Mouse (Mus musculus) kidney, adult 2 months (tissue): ENCODE results near the gene Tesmin. TPM values are rescaled to one million over a fixed set of nuclear protein-coding genes. Genes with fewer than 3 reads are reported as not detected.
A peak's percentile ranks its signal among the peaks of the same experiment; 100 is the strongest.

ENCODE experiments used
- DNase-seq: peaks from one replicate; pipeline ENCODE4 v3.0.0; 2021
- H3K27ac ChIP-seq: fragments of 200-500 bp; 2 replicates; pipeline ENCODE4 v1.5.1; 2012; ENCODE audit warnings: low read depth, low read length, control low read depth, inconsistent platforms; ENCODE audit not compliant: insufficient read depth
- H3K27me3 ChIP-seq: fragments of 200-500 bp; replicated peaks from 2 replicates; pipeline ENCODE4 v1.6.1; 2012; ENCODE audit warnings: mild to moderate bottlenecking, moderate library complexity, low read length, inconsistent platforms; ENCODE audit not compliant: control insufficient read depth, insufficient read depth
- H3K36me3 ChIP-seq: fragments of 200-500 bp; 2 replicates; pipeline ENCODE4 v1.6.1; 2012; ENCODE audit warnings: mild to moderate bottlenecking, moderate library complexity, low read length, inconsistent platforms; ENCODE audit not compliant: control insufficient read depth, insufficient read depth
- H3K4me1 ChIP-seq: fragments of 200-500 bp; 2 replicates; pipeline ENCODE4 v1.6.1; 2011; ENCODE audit warnings: low read length; ENCODE audit not compliant: control insufficient read depth, insufficient read depth
- H3K4me3 ChIP-seq: fragments of 200-500 bp; 2 replicates; pipeline ENCODE4 v1.5.1; 2011; ENCODE audit warnings: mild to moderate bottlenecking, low read depth, low read length, control low read depth; ENCODE audit not compliant: insufficient read depth
- CTCF ChIP-seq: fragments of 200-500 bp; conservative IDR thresholded peaks from 2 replicates; pipeline ENCODE4 v1.5.1; 2011; ENCODE audit warnings: low read depth, mild to moderate bottlenecking, control low read depth, low read length, moderate library complexity, mixed read lengths; ENCODE audit not compliant: insufficient read depth, insufficient read length
- POLR2A ChIP-seq: fragments of 200-500 bp; IDR thresholded peaks from one replicate; pipeline ENCODE4 v1.6.1; 2011; ENCODE audit warnings: low read depth, low read length, control low read depth
- WGBS: fragments of 180-500 bp; shearing (Covaris S2); methylation state at CpG from one replicate; pipeline ENCODE4 v1.1.7; 2018; 5-methylcytosine and 5-hydroxymethylcytosine counted together
- polyA plus RNA-seq: library from polyadenylated mRNA; depleted of rRNA; stranded (reverse); fragments of >200 nt; gene quantifications from 2 replicates; pipeline ENCODE4 v1.2.3, GENCODE M21; 2012

Tesmin gene
- polyA plus RNA-seq, 1 experiment: 0.25 TPM

GRCm38 (mm10) chr19:3429156-3429816 lies 40.6 kb downstream of the Tesmin start:
- TF ChIP-seq CTCF (no peak), POLR2A (no peak)
- no peak for DNase-seq
- H3K4me1 ChIP-seq: no peaks in the 10 kb centered on the region
- no peaks in the 10 kb centered on the region for H3K27me3 ChIP-seq
- 65% methylated on average over 7 of the region's 7 CpGs for WGBS
- no peak overlapping the region for H3K27ac ChIP-seq
- no peak overlapping the region for H3K4me3 ChIP-seq
- H3K36me3 ChIP-seq: no peaks in the 10 kb centered on the region

GRCm38 (mm10) chr19:3431066-3431465 lies 42.4 kb downstream of the Tesmin start:
- Histone ChIP-seq H3K27ac (no peak overlapping the region), H3K4me3 (no peak overlapping the region), H3K36me3 (no peaks in the 10 kb centered on the region), H3K27me3 (no peaks in the 10 kb centered on the region), H3K4me1 (no peaks in the 10 kb centered on the region)
- no peak for TF ChIP-seq CTCF
- TF ChIP-seq POLR2A: no peak
- WGBS: 70% methylated on average over 7 of the region's 7 CpGs
- DNase-seq: no peak

- Histone ChIP-seq H3K36me3 (no peaks in the 10 kb centered on the region), H3K27ac (no peak overlapping the region), H3K27me3 (no peaks in the 10 kb centered on the region), H3K4me1 (no peaks in the 10 kb centered on the region), H3K4me3 (no peak overlapping the region)
- 75% methylated on average over 2 of the region's 2 CpGs for WGBS
- no peak for DNase-seq
- TF ChIP-seq POLR2A (no peak), CTCF (no peak)
Observed at GRCm38 (mm10) chr19:3431969-3432368, 43.3 kb downstream of the Tesmin start.

DNA sequence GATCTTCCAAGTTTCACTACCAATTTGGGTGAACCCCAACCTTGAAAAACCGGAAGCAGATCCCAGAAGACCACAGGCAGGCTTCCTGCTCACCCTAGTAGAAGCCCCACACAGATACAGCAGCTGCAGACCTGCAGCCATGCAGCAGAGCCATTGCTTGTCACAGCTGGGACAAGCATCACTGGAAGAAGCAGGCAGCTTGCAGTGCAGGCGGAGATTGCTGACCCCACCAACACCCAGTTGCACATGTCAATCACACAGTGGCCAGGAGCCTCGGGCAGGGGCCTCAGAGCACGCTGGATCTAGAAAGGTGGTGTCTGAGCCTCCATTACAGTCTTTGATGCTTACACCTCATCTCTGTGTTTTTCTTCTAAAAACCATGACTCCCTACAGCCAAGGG lies 45.5 kb downstream of the Tesmin start:
- H3K27me3 ChIP-seq: no peaks in the 10 kb centered on the region

DNA sequence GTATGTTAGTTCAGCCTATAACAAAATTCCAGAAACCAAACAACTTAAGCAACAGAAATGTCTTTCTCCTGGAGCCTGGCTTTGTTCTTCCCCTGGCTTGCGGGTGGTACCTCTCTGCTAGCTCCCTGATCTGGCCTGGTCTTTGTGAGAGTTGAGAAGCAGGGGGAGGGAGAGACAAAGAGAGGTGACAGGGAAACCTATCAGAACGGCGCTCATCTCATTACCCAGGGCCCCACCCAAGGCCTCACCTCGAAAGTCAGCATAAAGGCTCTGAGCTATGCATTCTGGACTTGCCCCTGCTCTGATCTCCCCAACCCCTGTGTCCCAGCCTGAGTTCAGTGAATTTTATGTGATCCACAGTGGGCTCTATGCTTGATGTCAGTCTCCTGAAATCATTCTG lies 46.0 kb downstream of the Tesmin start:
- 72% methylated on average over 4 of the region's 4 CpGs for WGBS
- Histone ChIP-seq H3K4me3 (no peak overlapping the region), H3K36me3 (no peaks in the 10 kb centered on the region), H3K27me3 (no peaks in the 10 kb centered on the region), H3K4me1 (no peaks in the 10 kb centered on the region), H3K27ac (no peak overlapping the region)
- DNase-seq: no peak
- no peak for TF ChIP-seq CTCF
- no peak for TF ChIP-seq POLR2A

More for the DNA sequence above, 45.5 kb downstream of the Tesmin start:
- Histone ChIP-seq H3K36me3 (no peaks in the 10 kb centered on the region), H3K27ac (no peak overlapping the region), H3K4me1 (no peaks in the 10 kb centered on the region), H3K4me3 (no peak overlapping the region)
- DNase-seq: no peak
- TF ChIP-seq POLR2A: no peak
- TF ChIP-seq CTCF: no peak
- WGBS: 39% methylated on average over 4 of the region's 4 CpGs

GRCm38 (mm10) chr19:3435824-3436223 lies 47.2 kb downstream of the Tesmin start:
- TF ChIP-seq POLR2A: no peak
- TF ChIP-seq CTCF: no peak
- no peaks in the 10 kb centered on the region for H3K36me3 ChIP-seq
- DNase-seq: no peak
- 70% methylated on average over 3 of the region's 3 CpGs for WGBS
- no peaks in the 10 kb centered on the region for H3K4me1 ChIP-seq
- no peak overlapping the region for H3K4me3 ChIP-seq
- H3K27ac ChIP-seq: no peak overlapping the region
- no peaks in the 10 kb centered on the region for H3K27me3 ChIP-seq

GRCm38 (mm10) chr19:3436840-3437239 lies 48.2 kb downstream of the Tesmin start:
- peak; percentile 19 for DNase-seq
- Histone ChIP-seq H3K4me3 (no peak overlapping the region), H3K27ac (no peak overlapping the region), H3K36me3 (no peaks in the 10 kb centered on the region), H3K4me1 (no peaks in the 10 kb centered on the region), H3K27me3 (no peaks in the 10 kb centered on the region)
- TF ChIP-seq POLR2A: no peak
- peak; percentile 54 for TF ChIP-seq CTCF
- WGBS: 59% methylated on average over 9 of the region's 9 CpGs

DNA sequence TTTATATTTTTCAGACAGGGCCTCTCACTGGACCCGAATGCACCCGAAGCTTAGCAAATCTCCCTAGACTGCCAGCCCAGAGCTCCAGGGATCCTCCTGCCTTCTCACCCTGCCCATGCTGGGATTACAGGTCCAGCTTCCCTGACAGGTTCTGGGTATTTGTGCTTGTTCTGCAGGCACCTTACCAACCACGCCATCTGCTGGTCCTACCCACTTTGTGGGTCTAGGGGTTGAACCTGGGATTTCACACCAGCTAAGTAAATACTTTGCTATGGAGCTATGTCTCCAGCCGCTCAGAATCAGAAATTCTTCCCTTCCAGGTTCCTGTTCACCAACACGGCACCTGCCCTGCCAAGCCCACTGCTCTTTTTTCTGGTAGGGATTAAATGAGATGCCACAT lies 49.3 kb downstream of the Tesmin start:
- Histone ChIP-seq H3K27me3 (no peaks in the 10 kb centered on the region), H3K36me3 (no peaks in the 10 kb centered on the region), H3K4me3 (no peak overlapping the region), H3K27ac (no peak overlapping the region), H3K4me1 (no peaks in the 10 kb centered on the region)
- WGBS: 70% methylated on average over 5 of the region's 5 CpGs
- peak; percentile 22 for DNase-seq
- TF ChIP-seq CTCF: peak; percentile 41
- no peak for TF ChIP-seq POLR2A
